ENCODE assay signal across 8 mouse cellular contexts in the genomic region with DNA sequence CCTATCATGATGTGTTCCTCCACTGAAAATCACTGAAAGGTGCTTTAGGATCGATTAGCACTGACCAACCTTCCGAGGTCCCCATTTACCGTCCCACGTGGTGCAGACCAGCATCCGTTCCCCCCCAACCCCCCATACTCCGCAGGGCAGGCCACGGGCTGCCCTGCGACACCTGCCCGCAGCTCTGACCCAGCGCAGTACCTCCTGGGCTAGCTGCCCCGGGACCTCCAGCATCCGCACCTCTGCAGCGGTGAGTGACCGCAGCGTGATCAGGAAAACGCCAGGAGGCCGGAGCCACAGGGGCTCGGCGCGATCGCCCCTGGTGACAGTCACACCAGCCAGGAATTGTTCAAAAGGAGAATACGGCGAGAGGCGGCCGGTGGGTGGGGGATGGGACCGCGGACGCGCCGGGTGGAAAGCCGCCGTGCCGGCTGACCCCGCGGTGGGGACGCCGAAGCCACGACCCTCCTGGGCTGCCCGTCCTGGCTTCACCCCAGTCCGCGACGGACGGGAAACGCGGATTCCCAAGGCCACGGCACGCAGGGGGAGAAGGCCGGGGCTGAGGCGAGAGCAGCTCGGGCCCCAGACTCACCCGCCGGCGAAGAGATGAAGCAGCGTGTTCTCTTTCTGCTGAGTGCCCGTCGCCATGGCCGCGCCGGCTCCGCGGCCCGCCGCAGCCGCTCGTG. TPM values are rescaled to one million over a fixed set of nuclear protein-coding genes. Genes with fewer than 3 reads are reported as not detected.
DNase-seq lines count a peak whose midpoint lies in the region; ATAC-seq lines count a peak whose summit lies in the region.

No protein-coding gene starts in this region.

- peak; percentile 59 to 66 for DNase-seq in adrenal gland, adult 18-20 months (ENCODE audit: low spot score in 2 of 2)
- DNase-seq in adrenal gland, postnatal 4 days (ENCODE audit: low spot score in 2 of 2) = no peak
- no peak for DNase-seq in neural tube, embryonic 11.5 days (ENCODE audit: low spot score)
- no peak for DNase-seq in neural tube, embryonic 10.5 days (ENCODE audit: extremely low spot score, low spot score)
- DNase-seq in forebrain, embryonic 10.5 days (ENCODE audit: extremely low spot score, low spot score) = peak; percentile 68
- peak; percentile 89 for DNase-seq in intestine, embryonic 14.5 days (ENCODE audit: low spot score)
- DNase-seq in midbrain, embryonic 10.5 days (ENCODE audit: low spot score) = no peak
- DNase-seq in spleen, adult 18-20 months = no peak

- H3K27me3 ChIP-seq in neural tube, embryonic 11.5 days (ENCODE audit: control insufficient read depth, insufficient read depth, low read length) = no peaks in the 10 kb centered on the region
- H3K27me3 ChIP-seq in forebrain, embryonic 10.5 days (ENCODE audit: poor library complexity, severe bottlenecking) = peaks cover 79% of the 10 kb centered on the region
- H3K27me3 ChIP-seq in intestine, embryonic 14.5 days (replicated peaks; ENCODE audit: control insufficient read depth, insufficient read depth, low read length) = no peaks in the 10 kb centered on the region
- peaks cover 41% of the 10 kb centered on the region for H3K27me3 ChIP-seq in midbrain, embryonic 10.5 days (ENCODE audit: low read depth, poor library complexity, severe bottlenecking)

- peak overlapping the region; percentile 83 for H3K27ac ChIP-seq in neural tube, embryonic 11.5 days (ENCODE audit: low read depth, low read length)
- H3K27ac ChIP-seq in forebrain, embryonic 10.5 days = peak overlapping the region; percentile 91
- H3K27ac ChIP-seq in intestine, embryonic 14.5 days (ENCODE audit: low read depth) = peak overlapping the region; percentile 62
- peak overlapping the region; percentile 91 for H3K27ac ChIP-seq in midbrain, embryonic 10.5 days (replicated peaks)

- H3K4me3 ChIP-seq in neural tube, embryonic 11.5 days (ENCODE audit: low read depth, low read length) = peak overlapping the region; percentile 74
- peak overlapping the region; percentile 84 for H3K4me3 ChIP-seq in forebrain, embryonic 10.5 days
- peak overlapping the region; percentile 74 for H3K4me3 ChIP-seq in intestine, embryonic 14.5 days (ENCODE audit: low read depth, low read length)
- H3K4me3 ChIP-seq in midbrain, embryonic 10.5 days = peak overlapping the region; percentile 85

- 0% methylated on average over 45 of the region's 65 CpGs for WGBS in neural tube, embryonic 11.5 days
- under 1% methylated on average over 65 of the region's 65 CpGs for WGBS in forebrain, embryonic 10.5 days
- under 1% methylated on average over 60 of the region's 65 CpGs for WGBS in intestine, embryonic 14.5 days
- WGBS in midbrain, embryonic 10.5 days = under 1% methylated on average over 65 of the region's 65 CpGs

- peak overlapping the region; percentile 81 for H3K9ac ChIP-seq in neural tube, embryonic 11.5 days (ENCODE audit: low read length)
- H3K9ac ChIP-seq in intestine, embryonic 14.5 days (ENCODE audit: low read length) = peak overlapping the region; percentile 80

- peaks cover 11% of the 10 kb centered on the region for H3K4me1 ChIP-seq in neural tube, embryonic 11.5 days (ENCODE audit: control insufficient read depth, insufficient read depth, low read length)
- peaks cover 29% of the 10 kb centered on the region for H3K4me1 ChIP-seq in forebrain, embryonic 10.5 days
- H3K4me1 ChIP-seq in intestine, embryonic 14.5 days (replicated peaks; ENCODE audit: control insufficient read depth, insufficient read depth, low read length) = peaks cover 8% of the 10 kb centered on the region
- peaks cover 37% of the 10 kb centered on the region for H3K4me1 ChIP-seq in midbrain, embryonic 10.5 days

- H3K36me3 ChIP-seq in neural tube, embryonic 11.5 days (ENCODE audit: control insufficient read depth, insufficient read depth, low read length) = no peaks in the 10 kb centered on the region
- H3K36me3 ChIP-seq in forebrain, embryonic 10.5 days (replicated peaks) = no peaks in the 10 kb centered on the region
- no peaks in the 10 kb centered on the region for H3K36me3 ChIP-seq in intestine, embryonic 14.5 days (ENCODE audit: control insufficient read depth, insufficient read depth, low read length)
- no peaks in the 10 kb centered on the region for H3K36me3 ChIP-seq in midbrain, embryonic 10.5 days

- no peaks in the 10 kb centered on the region for H3K9me3 ChIP-seq in neural tube, embryonic 11.5 days (ENCODE audit: control insufficient read depth, low read length)
- H3K9me3 ChIP-seq in forebrain, embryonic 10.5 days = no peaks in the 10 kb centered on the region
- no peaks in the 10 kb centered on the region for H3K9me3 ChIP-seq in intestine, embryonic 14.5 days (ENCODE audit: control insufficient read depth, low read length)
- H3K9me3 ChIP-seq in midbrain, embryonic 10.5 days (replicated peaks) = no peaks in the 10 kb centered on the region

- H3K4me2 ChIP-seq in neural tube, embryonic 11.5 days (ENCODE audit: low read depth) = peak overlapping the region; percentile 99
- peak overlapping the region; percentile 99 for H3K4me2 ChIP-seq in intestine, embryonic 14.5 days (ENCODE audit: low read length)

- ATAC-seq in neural tube, embryonic 11.5 days (ENCODE audit: insufficient read depth, low FRiP score, low TSS enrichment) = peak; percentile 63
- ATAC-seq in intestine, embryonic 14.5 days (replicated peaks; ENCODE audit: low FRiP score, low TSS enrichment, low read depth) = peak; percentile 70

RNA-seq across cellular contexts. Expression of a gene that starts 0.5 kb away (rescaled TPM):
- 10 to 100 TPM; 16.3 to 24.3 TPM for total RNA-seq in adrenal gland, adult 18-20 months (2021)
- total RNA-seq in adrenal gland, postnatal 4 days (2021) = 10 to 100 TPM; 13.2 to 16.8 TPM
- polyA plus RNA-seq in neural tube, embryonic 11.5 days (2014; fragmentation: Nextera tagmentation; extraction: Ambion mirVana) = 22.0 and 22.9 TPM in 2 replicates
- polyA plus RNA-seq in forebrain, embryonic 10.5 days (2016; fragmentation: Nextera tagmentation; extraction: Ambion mirVana) = 13.4 and 15.0 TPM in 2 replicates
- 11.6 and 12.8 TPM in 2 replicates for polyA plus RNA-seq in intestine, embryonic 14.5 days (2014; fragmentation: Nextera tagmentation; extraction: Ambion mirVana)
- 16.3 and 18.0 TPM in 2 replicates for polyA plus RNA-seq in midbrain, embryonic 10.5 days (2016; fragmentation: Nextera tagmentation; extraction: Ambion mirVana)

RNA-seq across cellular contexts. Expression of a gene that starts 35.7 kb away (rescaled TPM):
- 10 to 100 TPM; 27.8 to 29.0 TPM for total RNA-seq in adrenal gland, adult 18-20 months (2021)
- 10 to 100 TPM; 41.2 to 48.6 TPM for total RNA-seq in adrenal gland, postnatal 4 days (2021)
- 24.6 and 26.0 TPM in 2 replicates for polyA plus RNA-seq in neural tube, embryonic 11.5 days (2014; fragmentation: Nextera tagmentation; extraction: Ambion mirVana)
- polyA plus RNA-seq in forebrain, embryonic 10.5 days (2016; fragmentation: Nextera tagmentation; extraction: Ambion mirVana) = 38.7 and 42.7 TPM in 2 replicates
- polyA plus RNA-seq in intestine, embryonic 14.5 days (2014; fragmentation: Nextera tagmentation; extraction: Ambion mirVana) = 22.2 and 22.9 TPM in 2 replicates
- polyA plus RNA-seq in midbrain, embryonic 10.5 days (2016; fragmentation: Nextera tagmentation; extraction: Ambion mirVana) = 38.7 and 44.3 TPM in 2 replicates

Comparison
In these comparisons a context has a peak if more than half of its experiments do, and no peak if none do; other contexts are left out.
1. DNase-seq: peak in adrenal gland, adult 18-20 months (2 of 2), forebrain, embryonic 10.5 days (single experiment) and intestine, embryonic 14.5 days (single experiment); none in adrenal gland, postnatal 4 days (0 of 2), neural tube, embryonic 11.5 days (single experiment), neural tube, embryonic 10.5 days (single experiment), midbrain, embryonic 10.5 days (single experiment) and spleen, adult 18-20 months (0 of 2).
2. Peak in every context shown above with its lines, with median percentiles within 50 percentile points of each other: H3K27ac ChIP-seq and H3K4me3 ChIP-seq.